Mouse (Mus musculus): ENCODE measurements around the gene Gm3512. TPM values are rescaled to one million over a fixed set of nuclear protein-coding genes. Genes with fewer than 3 reads are reported as not detected.
"Not testable (repeated sequence)": the region's sequence is repeated elsewhere in the genome, so short reads cannot be mapped to it uniquely, and the experiment has no call there.

Gene Gm3512
- polyA plus RNA-seq (2012; rRNA removed), result 0.11 TPM in 1 of 2 replicates, not detected in the other

DNA sequence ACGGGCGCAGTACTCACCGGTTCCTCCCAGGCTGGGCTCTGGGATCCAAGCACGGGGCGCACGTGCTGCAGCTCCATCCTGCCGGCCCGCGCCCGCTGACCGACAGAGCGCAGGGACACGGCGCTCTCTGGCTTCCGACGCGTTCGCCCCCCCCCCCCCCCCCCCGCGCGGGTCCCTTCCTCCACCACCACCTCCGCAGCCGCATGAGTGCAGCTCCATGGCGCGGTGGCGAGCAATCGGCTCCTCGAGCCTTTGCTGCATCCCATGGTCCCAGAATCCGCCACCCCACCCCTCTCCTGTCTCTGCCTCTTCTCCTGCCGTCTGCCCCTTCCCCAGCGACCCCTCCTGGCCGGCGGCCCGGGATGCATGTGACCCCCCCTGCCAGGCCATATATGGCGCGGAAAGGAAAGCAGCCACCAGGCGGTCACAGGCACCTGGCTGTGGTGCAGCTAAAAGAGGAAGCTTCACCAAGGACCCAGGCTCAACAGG is at the start of gene Gm3512:
TSS of gene Gm3512 (minus strand) at position 51 of the 489 bp plus-strand sequence.
- DNase-seq (ENCODE audit: low read depth, low spot score), result not testable (repeated sequence)
- no CpG with 5 or more reads among the region's 37 CpGs for WGBS

DNA sequence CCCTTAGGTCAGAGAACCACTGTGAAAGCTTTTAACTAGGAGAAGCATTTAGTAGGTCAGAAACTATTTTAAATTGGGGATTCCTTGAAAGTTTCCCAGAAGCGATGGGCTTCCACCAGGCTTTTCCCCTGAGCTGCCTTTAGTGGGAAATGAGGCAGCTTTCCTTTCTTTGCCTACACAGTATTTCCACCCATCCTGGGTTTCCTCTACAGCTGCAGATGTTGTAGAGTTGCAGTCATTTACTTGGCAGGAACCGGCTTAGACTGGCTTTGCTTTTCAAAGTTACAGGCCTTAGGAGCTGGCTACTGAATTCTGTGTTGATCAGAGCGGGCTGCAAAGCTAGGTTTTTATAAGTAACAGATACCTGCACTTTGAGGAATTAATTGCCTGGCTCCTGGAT is 25.7 kb upstream of the Gm3512 start:
- not testable (repeated sequence) for DNase-seq (ENCODE audit: low read depth, low spot score)
- WGBS, result 88% methylated on average over 3 of the region's 3 CpGs

DNA sequence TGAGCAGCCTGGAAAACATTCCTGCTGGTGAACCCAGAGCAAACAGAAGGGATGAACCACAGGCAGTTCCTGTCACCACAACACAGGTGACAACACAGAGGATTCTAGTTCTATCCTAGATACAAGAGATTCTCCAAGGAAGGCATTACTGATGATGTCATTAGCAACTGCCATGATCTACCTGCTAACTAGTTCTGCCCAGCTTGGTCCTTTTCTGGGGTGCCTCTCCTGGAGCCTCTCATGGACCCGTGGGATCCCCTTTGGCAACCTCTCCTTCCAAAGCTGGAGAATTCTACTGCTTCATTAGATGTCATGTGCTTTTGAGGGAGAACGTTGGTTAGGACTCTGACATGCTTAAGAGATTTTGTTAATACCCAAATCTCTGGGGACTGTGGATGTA is 20.1 kb upstream of the Gm3512 start, which contains the start of gene Gm16434:
TSS of gene Gm16434 (minus strand) at position 101 of the 400 bp plus-strand sequence.
- no CpG with 5 or more reads among the region's 2 CpGs for WGBS
- DNase-seq (ENCODE audit: low read depth, low spot score), result not testable (repeated sequence)

DNA sequence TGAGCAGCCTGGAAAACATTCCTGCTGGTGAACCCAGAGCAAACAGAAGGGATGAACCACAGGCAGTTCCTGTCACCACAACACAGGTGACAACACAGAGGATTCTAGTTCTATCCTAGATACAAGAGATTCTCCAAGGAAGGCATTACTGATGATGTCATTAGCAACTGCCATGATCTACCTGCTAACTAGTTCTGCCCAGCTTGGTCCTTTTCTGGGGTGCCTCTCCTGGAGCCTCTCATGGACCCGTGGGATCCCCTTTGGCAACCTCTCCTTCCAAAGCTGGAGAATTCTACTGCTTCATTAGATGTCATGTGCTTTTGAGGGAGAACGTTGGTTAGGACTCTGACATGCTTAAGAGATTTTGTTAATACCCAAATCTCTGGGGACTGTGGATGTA is 49.0 kb downstream of the Gm3512 start, which contains the start of gene Gm6676:
TSS of gene Gm6676 (minus strand) at position 101 of the 400 bp plus-strand sequence.
- WGBS, result no CpG with 5 or more reads among the region's 2 CpGs
- not testable (repeated sequence) for DNase-seq (ENCODE audit: low read depth, low spot score)

DNA sequence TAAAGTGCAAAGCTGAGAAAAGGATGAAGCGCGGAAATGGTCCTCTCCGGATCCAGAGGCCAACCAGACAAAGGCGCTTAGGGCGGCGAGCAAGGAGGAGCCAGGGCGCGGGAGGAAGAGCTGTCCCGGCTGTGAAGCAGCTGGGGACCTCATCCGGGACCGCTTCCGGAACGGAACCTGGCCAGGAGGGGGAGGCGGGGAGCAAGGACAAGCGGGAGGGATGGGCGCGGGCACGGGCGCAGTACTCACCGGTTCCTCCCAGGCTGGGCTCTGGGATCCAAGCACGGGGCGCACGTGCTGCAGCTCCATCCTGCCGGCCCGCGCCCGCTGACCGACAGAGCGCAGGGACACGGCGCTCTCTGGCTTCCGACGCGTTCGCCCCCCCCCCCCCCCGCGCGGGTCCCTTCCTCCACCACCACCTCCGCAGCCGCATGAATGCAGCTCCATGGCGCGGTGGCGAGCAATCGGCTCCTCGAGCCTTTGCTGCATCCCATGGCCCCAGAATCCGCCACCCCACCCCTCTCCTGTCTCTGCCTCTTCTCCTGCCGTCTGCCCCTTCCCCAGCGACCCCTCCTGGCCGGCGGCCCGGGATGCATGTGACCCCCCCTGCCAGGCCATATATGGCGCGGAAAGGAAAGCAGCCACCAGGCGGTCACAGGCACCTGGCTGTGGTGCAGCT is 69.1 kb downstream of the Gm3512 start:
- DNase-seq (ENCODE audit: low read depth, low spot score), result not testable (repeated sequence)
- 0% methylated on average over 12 of the region's 54 CpGs for WGBS

Other genes starting within 250 kb of the Gm3512 start
- gene Gm6356, start 200.7 kb downstream of the Gm3512 start, polyA plus RNA-seq (2012; rRNA removed), result not detected in 2 replicates
- gene Gm10406, start 147.1 kb downstream of the Gm3512 start, polyA plus RNA-seq (2012; rRNA removed), result 0.14 TPM in 1 of 2 replicates, not detected in the other
- not detected in 2 replicates for gene Gm3685, start 129.6 kb downstream of the Gm3512 start, polyA plus RNA-seq (2012; rRNA removed)
- not detected in 2 replicates for gene Gm3696, start 73.9 kb downstream of the Gm3512 start, polyA plus RNA-seq (2012; rRNA removed)
- gene Gm6676, start 49.1 kb downstream of the Gm3512 start, polyA plus RNA-seq (2012; rRNA removed), result not detected in 2 replicates
- not detected in 2 replicates for gene Gm16434, start 20.0 kb upstream of the Gm3512 start, polyA plus RNA-seq (2012; rRNA removed)
- not detected in 2 replicates for gene Gm3727, start 90.2 kb upstream of the Gm3512 start, polyA plus RNA-seq (2012; rRNA removed)
- 0.26 TPM in 1 of 2 replicates, not detected in the other for gene Gm3739, start 140.5 kb upstream of the Gm3512 start, polyA plus RNA-seq (2012; rRNA removed)
- gene Gm5797, start 157.9 kb upstream of the Gm3512 start, polyA plus RNA-seq (2012; rRNA removed), result not detected in 2 replicates
- not detected in 2 replicates for gene Gm8374, start 190.6 kb upstream of the Gm3512 start, polyA plus RNA-seq (2012; rRNA removed)